In genomic region chr7:109944421-109945034, GRCm38 (mm10) we compare ENCODE assay signal across 12 mouse cellular contexts. TPM values are rescaled to one million over a fixed set of nuclear protein-coding genes. Genes with fewer than 3 reads are reported as not detected.
A peak's percentile ranks its signal among the peaks of the same experiment; 100 is the strongest.
DNase-seq lines count a peak whose midpoint lies in the region; ATAC-seq and TF ChIP-seq lines count a peak whose summit lies in the region.
"Had no signal": no experiment of that assay in that cellular context is flagged by ENCODE, and none has a peak within 500 bp of the region (broad histone marks: within the 10 kb centered on the region; RNA-seq: fewer than 3 reads in every experiment).

No protein-coding gene starts in this region.

- intact Hi-C loops in heart, adult 2 months (cut with DNase I), result no loop called here

- H3K4me3 ChIP-seq in heart, embryonic 11.5 days (ENCODE audit: low read depth, low read length), result no peak overlapping the region
- H3K4me3 ChIP-seq in heart, adult 2 months, result no peak overlapping the region
- H3K4me3 ChIP-seq in ES-Bruce4 (ENCODE audit: low read depth, low read length), result peak overlapping the region; percentile 20; the same call in 1 of the 2 replicates
- H3K4me3 ChIP-seq in embryonic facial prominence, embryonic 14.5 days (ENCODE audit: low read depth, low read length), result no peak overlapping the region
- H3K4me3 ChIP-seq: limb, embryonic 13.5 days had no signal

- TF ChIP-seq CTCF in heart, adult 2 months (IDR thresholded peaks at IDR 0.05), result no peak
- TF ChIP-seq CTCF in ES-Bruce4 (IDR thresholded peaks at IDR 0.05; ENCODE audit: low read depth, low read length), result no peak

- peaks cover 19% of the 10 kb centered on the region for H3K4me1 ChIP-seq in heart, embryonic 11.5 days (ENCODE audit: control insufficient read depth, insufficient read depth, low read length)
- H3K4me1 ChIP-seq in heart, adult 2 months (ENCODE audit: control insufficient read depth, insufficient read depth, low read length), result peaks cover 9% of the 10 kb centered on the region
- H3K4me1 ChIP-seq in ES-Bruce4 (ENCODE audit: control insufficient read depth, insufficient read depth, low read length), result peaks cover 2% of the 10 kb centered on the region
- no peaks in the 10 kb centered on the region for H3K4me1 ChIP-seq in embryonic facial prominence, embryonic 14.5 days (ENCODE audit: control insufficient read depth, insufficient read depth, low read length)

- no peaks in the 10 kb centered on the region for H3K36me3 ChIP-seq in heart, embryonic 11.5 days (ENCODE audit: control insufficient read depth, insufficient read depth, low read length)
- no peaks in the 10 kb centered on the region; the same call in none of the 2 replicates for H3K36me3 ChIP-seq in heart, adult 2 months (ENCODE audit: control insufficient read depth, insufficient read depth, low read length)
- H3K36me3 ChIP-seq in ES-Bruce4 (ENCODE audit: control insufficient read depth, insufficient read depth, low read length, poor library complexity, severe bottlenecking), result no peaks in the 10 kb centered on the region
- H3K36me3 ChIP-seq in embryonic facial prominence, embryonic 14.5 days (ENCODE audit: control insufficient read depth, insufficient read depth, low read length), result 0 out of 2 replicates have a peak, but pooled peaks cover 5% of the 10 kb centered on the region

- no peak for TF ChIP-seq EP300 in heart, adult 2 months (IDR thresholded peaks at IDR 0.05; ENCODE audit: insufficient read depth, low read depth, low read length)
- no peak for TF ChIP-seq EP300 in ES-Bruce4 (IDR thresholded peaks at IDR 0.05; ENCODE audit: insufficient read depth, low read depth, low read length)

- peaks cover 18% of the 10 kb centered on the region for H3K79me2 ChIP-seq in heart, adult 2 months (replicated peaks; ENCODE audit: control insufficient read depth, insufficient read depth, low read length)

- H3K9ac ChIP-seq in heart, embryonic 11.5 days (ENCODE audit: low read depth, low read length), result no peak overlapping the region
- H3K9ac ChIP-seq in heart, adult 2 months (ENCODE audit: low read depth, low read length), result no peak overlapping the region
- peak overlapping the region; percentile 61 for H3K9ac ChIP-seq in ES-Bruce4 (ENCODE audit: low read depth, poor library complexity, severe bottlenecking)
- no peak overlapping the region for H3K9ac ChIP-seq in embryonic facial prominence, embryonic 14.5 days (ENCODE audit: low read depth, low read length)
- H3K9ac ChIP-seq: limb, embryonic 13.5 days had no signal

- no peaks in the 10 kb centered on the region for H3K27me3 ChIP-seq in heart, embryonic 11.5 days (ENCODE audit: control insufficient read depth, insufficient read depth, low read length)
- no peaks in the 10 kb centered on the region for H3K27me3 ChIP-seq in heart, adult 2 months (ENCODE audit: control insufficient read depth, insufficient read depth, low read length)
- no peaks in the 10 kb centered on the region for H3K27me3 ChIP-seq in ES-Bruce4 (ENCODE audit: control insufficient read depth, insufficient read depth, low read length, poor library complexity, severe bottlenecking)
- no peaks in the 10 kb centered on the region for H3K27me3 ChIP-seq in embryonic facial prominence, embryonic 14.5 days (replicated peaks; ENCODE audit: control insufficient read depth, insufficient read depth, low read length)
- H3K27me3 ChIP-seq: limb, embryonic 13.5 days had no signal

- no peaks in the 10 kb centered on the region for H3K9me3 ChIP-seq in heart, embryonic 11.5 days (replicated peaks; ENCODE audit: control insufficient read depth, low read length)
- no peaks in the 10 kb centered on the region for H3K9me3 ChIP-seq in ES-Bruce4 (replicated peaks; ENCODE audit: control insufficient read depth, insufficient read depth, low read length, poor library complexity, severe bottlenecking)
- no peaks in the 10 kb centered on the region for H3K9me3 ChIP-seq in embryonic facial prominence, embryonic 14.5 days (ENCODE audit: control insufficient read depth, low read length)
- H3K9me3 ChIP-seq: limb, embryonic 13.5 days had no signal

- peak overlapping the region; percentile 29; the same call in 1 of the 2 replicates for H3K4me2 ChIP-seq in heart, embryonic 11.5 days
- no peak overlapping the region for H3K4me2 ChIP-seq in embryonic facial prominence, embryonic 14.5 days (ENCODE audit: low read depth, low read length)
- H3K4me2 ChIP-seq: limb, embryonic 13.5 days had no signal

- no peak for ATAC-seq in heart, embryonic 11.5 days (replicated peaks; ENCODE audit: insufficient number of reproducible peaks, low FRiP score, low TSS enrichment)
- ATAC-seq in embryonic facial prominence, embryonic 14.5 days (ENCODE audit: low read depth), result no peak
- ATAC-seq: midbrain, embryonic 16.5 days had no signal

- H3K27ac ChIP-seq in heart, embryonic 11.5 days (ENCODE audit: low read depth, low read length), result peak overlapping the region; percentile 47; the same call in 1 of the 2 replicates
- no peak overlapping the region for H3K27ac ChIP-seq in heart, adult 2 months
- peak overlapping the region; percentile 99 for H3K27ac ChIP-seq in ES-Bruce4 (ENCODE audit: insufficient read depth, low read length)
- no peak overlapping the region for H3K27ac ChIP-seq in embryonic facial prominence, embryonic 14.5 days (replicated peaks; ENCODE audit: low read depth, low read length)
- H3K27ac ChIP-seq: limb, embryonic 13.5 days; macrophage had no signal

- TF ChIP-seq POLR2A in heart, adult 2 months (IDR thresholded peaks at IDR 0.05; ENCODE audit: insufficient read depth, low read depth, low read length), result no peak
- TF ChIP-seq POLR2A in ES-Bruce4 (IDR thresholded peaks at IDR 0.05; ENCODE audit: insufficient read depth, low read length), result no peak

- DNase-seq in heart, adult 2 months, result no peak
- peak; percentile 24 to 49 for DNase-seq in kidney, postnatal 25 days
- DNase-seq in kidney, postnatal 4 days, result no peak
- peak; percentile 25 for DNase-seq in embryonic facial prominence, embryonic 14.5 days (ENCODE audit: low spot score)
- no peak for DNase-seq in urinary bladder, postnatal 4 days (ENCODE audit: low spot score in 2 of 2)
- no peak for DNase-seq in cerebellum, postnatal 4 days (ENCODE audit: low spot score in 2 of 2)
- DNase-seq: adrenal gland, postnatal 25 days had no signal

- WGBS in heart, embryonic 11.5 days (ENCODE audit: insufficient replicate concordance), result 60% methylated on average over 6 of the region's 6 CpGs
- WGBS in heart, adult 2 months, result 55% methylated on average over 6 of the region's 6 CpGs
- WGBS in embryonic facial prominence, embryonic 14.5 days, result 67% methylated on average over 6 of the region's 6 CpGs

RNA-seq across cellular contexts. Expression of gene Dennd5a, which starts 15.7 kb away (rescaled TPM):
- polyA plus RNA-seq in heart, embryonic 11.5 days (2014; fragmentation: Nextera tagmentation; extraction: Ambion mirVana), result 45.8 and 50.6 TPM in 2 replicates
- 100 to 1,000 TPM; 106 to 136 TPM for total RNA-seq in heart, adult 2 months (2021)
- polyA plus RNA-seq in heart, adult 2 months (2012; rRNA removed), result 106 and 165 TPM in 2 replicates
- polyA plus RNA-seq in ES-Bruce4 (2011; ENCODE audit: insufficient read depth, insufficient read length, low read depth, missing spikeins), result 56.2 and 58.6 TPM in 2 replicates
- 53.3 and 58.3 TPM in 2 replicates for polyA plus RNA-seq in embryonic facial prominence, embryonic 14.5 days (2014; fragmentation: Nextera tagmentation; extraction: Ambion mirVana)

RNA-seq across cellular contexts. Expression of gene Tmem41b, which starts 42.2 kb away (rescaled TPM):
- polyA plus RNA-seq in heart, embryonic 11.5 days (2014; fragmentation: Nextera tagmentation; extraction: Ambion mirVana), result 56.5 and 67.3 TPM in 2 replicates
- total RNA-seq in heart, adult 2 months (2021), result 10 to 100 TPM; 51.1 to 55.6 TPM
- 22.2 and 40.3 TPM in 2 replicates for polyA plus RNA-seq in heart, adult 2 months (2012; rRNA removed)
- 51.9 and 60.9 TPM in 2 replicates for polyA plus RNA-seq in ES-Bruce4 (2011; ENCODE audit: insufficient read depth, insufficient read length, low read depth, missing spikeins)
- polyA plus RNA-seq in embryonic facial prominence, embryonic 14.5 days (2014; fragmentation: Nextera tagmentation; extraction: Ambion mirVana), result 67.6 and 70.6 TPM in 2 replicates

Comparison
In these comparisons a context has a peak if more than half of its experiments do, and no peak if none do; other contexts are left out.
1. H3K27ac ChIP-seq: peak in heart, embryonic 11.5 days (single experiment) and ES-Bruce4 (single experiment); none in heart, adult 2 months (single experiment) and embryonic facial prominence, embryonic 14.5 days (single experiment).
2. DNase-seq: peak in kidney, postnatal 25 days (2 of 2) and embryonic facial prominence, embryonic 14.5 days (single experiment); none in heart, adult 2 months (0 of 2), kidney, postnatal 4 days (0 of 2), urinary bladder, postnatal 4 days (0 of 2) and cerebellum, postnatal 4 days (0 of 2).